Comparison of ENCODE assay signal across 11 mouse cellular contexts in the genomic region with DNA sequence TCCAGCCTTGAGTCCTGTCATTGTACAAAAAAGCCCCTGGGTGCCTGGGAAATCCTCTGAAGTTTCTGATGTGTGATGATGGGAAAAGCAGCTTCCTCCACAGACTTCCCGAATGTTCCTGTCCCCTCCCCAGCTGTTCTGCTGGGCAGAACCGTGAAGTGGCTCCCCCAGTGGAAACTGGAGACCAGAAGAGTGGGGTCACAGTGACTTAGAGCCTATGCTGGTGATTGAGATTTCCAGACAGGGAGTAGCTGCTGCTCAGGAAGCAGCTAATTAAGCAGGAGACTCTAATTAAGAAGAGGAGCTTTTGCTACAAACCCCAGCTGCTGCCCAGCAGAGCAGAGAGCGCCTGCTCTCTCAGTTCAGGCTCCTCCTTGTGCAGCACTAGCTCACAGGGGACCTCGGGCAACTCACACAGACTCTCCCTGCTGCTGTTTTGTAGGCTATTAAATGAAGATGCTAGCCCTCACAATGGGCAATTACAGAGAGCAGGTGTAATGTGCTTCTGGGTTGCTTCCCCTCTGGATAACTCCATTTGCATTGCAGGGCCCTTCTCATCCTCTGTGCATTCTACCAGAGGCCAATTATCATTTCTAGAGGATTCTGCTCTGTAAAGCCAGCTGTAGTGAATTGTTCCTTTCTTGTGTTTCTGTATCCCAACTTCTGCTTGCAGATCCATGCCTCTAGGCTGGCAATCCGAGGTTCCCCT. TPM values are rescaled to one million over a fixed set of nuclear protein-coding genes. Genes with fewer than 3 reads are reported as not detected.
DNase-seq lines count a peak whose midpoint lies in the region.
"Had no signal": no experiment of that assay in that cellular context is flagged by ENCODE, and none has a peak within 500 bp of the region (broad histone marks: within the 10 kb centered on the region; RNA-seq: fewer than 3 reads in every experiment).

No protein-coding gene starts in this region.

- no peaks in the 10 kb centered on the region for H3K36me3 ChIP-seq in midbrain, embryonic 10.5 days

- WGBS in midbrain, embryonic 10.5 days, result 44% methylated on average over 5 of the region's 5 CpGs

- peak; percentile 17 for DNase-seq in cerebellum, adult 11-12 months
- DNase-seq in cerebellum, postnatal 25 days, result no peak
- DNase-seq in lung, postnatal 10 days, result peak; percentile 38
- DNase-seq in lung, postnatal 36 days, result no peak
- no peak for DNase-seq in midbrain, embryonic 10.5 days (ENCODE audit: low spot score)
- no peak for DNase-seq in thymus, postnatal 10 days (ENCODE audit: low spot score in 2 of 2)
- DNase-seq in ovary, adult 18-20 months (ENCODE audit: low spot score), result no peak
- DNase-seq in yolk sac, embryonic 10.5 days (ENCODE audit: low spot score), result no peak
- DNase-seq: gastrocnemius, postnatal 36 days; heart, postnatal 14 days; lung, adult 2 months had no signal

- no peaks in the 10 kb centered on the region for H3K27me3 ChIP-seq in midbrain, embryonic 10.5 days (ENCODE audit: low read depth, poor library complexity, severe bottlenecking)

- no peaks in the 10 kb centered on the region for H3K9me3 ChIP-seq in midbrain, embryonic 10.5 days (replicated peaks)

- no peak overlapping the region for H3K4me3 ChIP-seq in midbrain, embryonic 10.5 days

- H3K27ac ChIP-seq in midbrain, embryonic 10.5 days (replicated peaks), result peak overlapping the region; percentile 67; the same call in 1 of the 2 replicates

- peaks cover 14% of the 10 kb centered on the region for H3K4me1 ChIP-seq in midbrain, embryonic 10.5 days

RNA-seq across cellular contexts. Expression of gene Hdac11, which starts 9.9 kb away (rescaled TPM):
- 9.4 and 12.0 TPM in 2 replicates for polyA plus RNA-seq in midbrain, embryonic 10.5 days (2016; fragmentation: Nextera tagmentation; extraction: Ambion mirVana)

RNA-seq across cellular contexts. Expression of gene Nup210, which starts 30.0 kb away (rescaled TPM):
- 26.2 and 29.7 TPM in 2 replicates for polyA plus RNA-seq in midbrain, embryonic 10.5 days (2016; fragmentation: Nextera tagmentation; extraction: Ambion mirVana)

Comparison
In these comparisons a context has a peak if more than half of its experiments do, and no peak if none do; other contexts are left out.
1. DNase-seq: peak in cerebellum, adult 11-12 months (single experiment) and lung, postnatal 10 days (single experiment); none in cerebellum, postnatal 25 days (0 of 2), lung, postnatal 36 days (single experiment), midbrain, embryonic 10.5 days (single experiment), thymus, postnatal 10 days (0 of 2), ovary, adult 18-20 months (single experiment) and yolk sac, embryonic 10.5 days (single experiment).